Mouse (Mus musculus): ENCODE data around the gene Rassf2.

- no peak for TF ChIP-seq POLR2A (IDR thresholded peaks at IDR 0.05; ENCODE audit: control insufficient read depth, low read depth, low read length)
- no peak for TF ChIP-seq CTCF (IDR thresholded peaks at IDR 0.05; ENCODE audit: control insufficient read depth, insufficient read depth, insufficient replicate concordance, low read depth, low read length)
These were observed 22.6 kb downstream of the Rassf2 start for GRCm38 (mm10) chr2:132007475-132007819.

Data from testis, adult 2 months (tissue).